Mouse (Mus musculus) limb, embryonic 11.5 days (tissue): ENCODE results near the gene Fgfbp1. TPM values are rescaled to one million over a fixed set of nuclear protein-coding genes. Genes with fewer than 3 reads are reported as not detected.

Experiments
- ATAC-seq: fragments of 200-750 bp; cut with Nextera tagmentation; 2 replicates; pipeline ENCODE4 v1.8.0; 2017; ENCODE audit warnings: low read depth; ENCODE audit not compliant: insufficient number of reproducible peaks, low FRiP score, low TSS enrichment
- DNase-seq: peaks from one replicate; pipeline ENCODE4 v3.0.0-alpha.2; 2015; ENCODE audit warnings: low spot score
- H3K27ac ChIP-seq: fragments of 300-500 bp; sonication (generic); replicated peaks from 2 replicates; pipeline ENCODE4 v1.5.1; 2014; ENCODE audit warnings: low read depth, mild to moderate bottlenecking, low read length
- H3K27me3 ChIP-seq: fragments of 300-500 bp; sonication (generic); 2 replicates; pipeline ENCODE4 v1.6.1; 2014; ENCODE audit warnings: mild to moderate bottlenecking, low read length, mixed read lengths; ENCODE audit not compliant: control insufficient read depth, insufficient read depth
- H3K36me3 ChIP-seq: fragments of 300-500 bp; sonication (generic); 2 replicates; pipeline ENCODE4 v1.6.1; 2014; ENCODE audit warnings: mild to moderate bottlenecking, low read length, moderate library complexity, mixed read lengths; ENCODE audit not compliant: control insufficient read depth, insufficient read depth
- H3K4me1 ChIP-seq: fragments of 300-500 bp; sonication (generic); 2 replicates; pipeline ENCODE4 v1.6.1; 2014; ENCODE audit warnings: low read length, mixed read lengths; ENCODE audit not compliant: control insufficient read depth, insufficient read depth
- H3K4me2 ChIP-seq: fragments of 300-500 bp; sonication (generic); 2 replicates; pipeline ENCODE4 v1.6.1; 2014; ENCODE audit warnings: low read depth, mild to moderate bottlenecking, moderate library complexity; ENCODE audit not compliant: severe bottlenecking
- H3K4me3 ChIP-seq: fragments of 300-500 bp; sonication (generic); 2 replicates; pipeline ENCODE4 v1.5.1; 2014; ENCODE audit warnings: low read depth, low read length
- H3K9ac ChIP-seq: fragments of 300-500 bp; sonication (generic); 2 replicates; pipeline ENCODE4 v1.6.1; 2014; ENCODE audit warnings: mild to moderate bottlenecking, low read length
- H3K9me3 ChIP-seq: fragments of 300-500 bp; sonication (generic); 2 replicates; pipeline ENCODE4 v1.6.1; 2016; ENCODE audit warnings: low read length; ENCODE audit not compliant: control insufficient read depth
- WGBS: fragments of 180-500 bp; shearing (Covaris S2); extraction: QIAGEN DNeasy Blood & Tissue Kit; methylation state at CpG from one replicate; pipeline ENCODE4 v1.1.7; 2014; 5-methylcytosine and 5-hydroxymethylcytosine counted together
- polyA plus RNA-seq: library from polyadenylated mRNA; unstranded; fragments of >200 nt; fragmentation: Nextera tagmentation; extraction: Ambion mirVana; gene quantifications from 2 replicates; pipeline ENCODE4 v1.2.1, GENCODE M21; 2014

Gene Fgfbp1
- polyA plus RNA-seq: 1.5 and 1.6 TPM in 2 replicates

GRCm38 (mm10) chr5:43981620-43982019 is at the start of gene Fgfbp1:
Fgfbp1 (minus strand) TSS chr5:43981779.
- H3K4me1 ChIP-seq: peaks cover 3% of the 10 kb centered on the region; the same call in 1 of the 2 replicates
- H3K36me3 ChIP-seq: no peaks in the 10 kb centered on the region
- H3K9ac ChIP-seq: no peak within 1 kb of the TSS
- 64% methylated on average over 4 of the region's 4 CpGs for WGBS
- no peaks in the 10 kb centered on the region for H3K27me3 ChIP-seq
- no peak within 1 kb of the TSS for H3K4me2 ChIP-seq
- no peak for DNase-seq
- no peak within 1 kb of the TSS for H3K4me3 ChIP-seq
- no peak for ATAC-seq
- no peak within 1 kb of the TSS for H3K27ac ChIP-seq
- no peaks in the 10 kb centered on the region for H3K9me3 ChIP-seq

- no peak overlapping the region for H3K27ac ChIP-seq
- DNase-seq (no peak), ATAC-seq (no peak)
- no peaks in the 10 kb centered on the region for H3K27me3 ChIP-seq
- WGBS: 93% methylated on average over 9 of the region's 9 CpGs
- no peak overlapping the region for H3K4me2 ChIP-seq
- no peaks in the 10 kb centered on the region for H3K9me3 ChIP-seq
- no peak overlapping the region for H3K9ac ChIP-seq
- no peaks in the 10 kb centered on the region for H3K4me1 ChIP-seq
- H3K4me3 ChIP-seq: no peak overlapping the region
- no peaks in the 10 kb centered on the region for H3K36me3 ChIP-seq
These were observed 16.9 kb upstream of the Fgfbp1 start for GRCm38 (mm10) chr5:43998295-43998989.

GRCm38 (mm10) chr5:43997626-43998025 is 16.0 kb upstream of the Fgfbp1 start:
- no peaks in the 10 kb centered on the region for H3K9me3 ChIP-seq
- no peak overlapping the region for H3K4me2 ChIP-seq
- H3K4me3 ChIP-seq: no peak overlapping the region
- H3K4me1 ChIP-seq: no peaks in the 10 kb centered on the region
- WGBS: 95% methylated on average over 8 of the region's 8 CpGs
- DNase-seq: no peak
- no peak overlapping the region for H3K9ac ChIP-seq
- H3K27me3 ChIP-seq: no peaks in the 10 kb centered on the region
- H3K27ac ChIP-seq: no peak overlapping the region
- no peak for ATAC-seq
- no peaks in the 10 kb centered on the region for H3K36me3 ChIP-seq

GRCm38 (mm10) chr5:43996162-43996561 is 14.6 kb upstream of the Fgfbp1 start:
- DNase-seq (no peak), ATAC-seq (no peak)
- no peaks in the 10 kb centered on the region for H3K4me1 ChIP-seq
- H3K36me3 ChIP-seq: no peaks in the 10 kb centered on the region
- H3K27ac ChIP-seq: no peak overlapping the region
- H3K9me3 ChIP-seq: no peaks in the 10 kb centered on the region
- no peak overlapping the region for H3K4me2 ChIP-seq
- H3K27me3 ChIP-seq: no peaks in the 10 kb centered on the region
- WGBS: 90% methylated on average over 4 of the region's 4 CpGs
- no peak overlapping the region for H3K9ac ChIP-seq
- H3K4me3 ChIP-seq: no peak overlapping the region

GRCm38 (mm10) chr5:43994981-43995380 is 13.4 kb upstream of the Fgfbp1 start:
- no peak for ATAC-seq
- Histone ChIP-seq H3K4me1 (no peaks in the 10 kb centered on the region), H3K9ac (no peak overlapping the region)

GRCm38 (mm10) chr5:43990316-43990715 is 8.7 kb upstream of the Fgfbp1 start:
- Histone ChIP-seq H3K36me3 (no peaks in the 10 kb centered on the region), H3K9me3 (no peaks in the 10 kb centered on the region), H3K27me3 (no peaks in the 10 kb centered on the region), H3K4me2 (no peak overlapping the region), H3K4me3 (no peak overlapping the region), H3K9ac (no peak overlapping the region), H3K27ac (no peak overlapping the region), H3K4me1 (no peaks in the 10 kb centered on the region)
- 54% methylated on average over 6 of the region's 6 CpGs for WGBS
- DNase-seq (peak; percentile 73), ATAC-seq (no peak)

More at GRCm38 (mm10) chr5:43994981-43995380, 13.4 kb upstream of the Fgfbp1 start:
- no peak overlapping the region for H3K27ac ChIP-seq
- no peaks in the 10 kb centered on the region for H3K9me3 ChIP-seq
- no peaks in the 10 kb centered on the region for H3K36me3 ChIP-seq
- DNase-seq: no peak
- no peak overlapping the region for H3K4me3 ChIP-seq
- H3K4me2 ChIP-seq: no peak overlapping the region
- no peaks in the 10 kb centered on the region for H3K27me3 ChIP-seq
- 92% methylated on average over 2 of the region's 2 CpGs for WGBS

GRCm38 (mm10) chr5:43989017-43989416 is 7.4 kb upstream of the Fgfbp1 start:
- no peaks in the 10 kb centered on the region for H3K4me1 ChIP-seq
- WGBS: 81% methylated on average over 5 of the region's 5 CpGs
- no peak for DNase-seq

GRCm38 (mm10) chr5:43986212-43986611 is 4.6 kb upstream of the Fgfbp1 start:
- Histone ChIP-seq H3K27me3 (no peaks in the 10 kb centered on the region), H3K4me2 (no peak overlapping the region), H3K36me3 (no peaks in the 10 kb centered on the region), H3K27ac (no peak overlapping the region), H3K4me3 (no peak overlapping the region), H3K4me1 (peaks cover 3% of the 10 kb centered on the region; the same call in 1 of the 2 replicates), H3K9me3 (no peaks in the 10 kb centered on the region), H3K9ac (no peak overlapping the region)
- ATAC-seq (no peak), DNase-seq (no peak)

More at GRCm38 (mm10) chr5:43989017-43989416, 7.4 kb upstream of the Fgfbp1 start:
- Histone ChIP-seq H3K27me3 (no peaks in the 10 kb centered on the region), H3K4me3 (no peak overlapping the region), H3K9ac (no peak overlapping the region), H3K4me2 (no peak overlapping the region), H3K27ac (no peak overlapping the region), H3K36me3 (no peaks in the 10 kb centered on the region), H3K9me3 (no peaks in the 10 kb centered on the region)
- ATAC-seq: no peak

- H3K4me3 ChIP-seq: no peak overlapping the region
- H3K36me3 ChIP-seq: no peaks in the 10 kb centered on the region
- ATAC-seq (no peak), DNase-seq (no peak)
- no peaks in the 10 kb centered on the region for H3K27me3 ChIP-seq
- H3K27ac ChIP-seq: no peak overlapping the region
- no peak overlapping the region for H3K4me2 ChIP-seq
- WGBS: 79% methylated on average over 1 of the region's 1 CpGs
- no peaks in the 10 kb centered on the region for H3K9me3 ChIP-seq
- H3K4me1 ChIP-seq: peaks cover 3% of the 10 kb centered on the region; the same call in 1 of the 2 replicates
- H3K9ac ChIP-seq: no peak overlapping the region
These were observed 1.3 kb upstream of the Fgfbp1 start for GRCm38 (mm10) chr5:43982896-43983295.
